Mouse (Mus musculus) embryo, embryonic 10 days (tissue): ENCODE results near the gene Mllt6.
"Not testable (repeated sequence)": the region's sequence is repeated elsewhere in the genome, so short reads cannot be mapped to it uniquely, and the experiment has no call there.

Experiments used
- DNase-seq: peaks from one replicate; pipeline ENCODE4 v3.0.0-alpha.2; 2015; ENCODE audit warnings: low spot score

The Mllt6 gene

DNA sequence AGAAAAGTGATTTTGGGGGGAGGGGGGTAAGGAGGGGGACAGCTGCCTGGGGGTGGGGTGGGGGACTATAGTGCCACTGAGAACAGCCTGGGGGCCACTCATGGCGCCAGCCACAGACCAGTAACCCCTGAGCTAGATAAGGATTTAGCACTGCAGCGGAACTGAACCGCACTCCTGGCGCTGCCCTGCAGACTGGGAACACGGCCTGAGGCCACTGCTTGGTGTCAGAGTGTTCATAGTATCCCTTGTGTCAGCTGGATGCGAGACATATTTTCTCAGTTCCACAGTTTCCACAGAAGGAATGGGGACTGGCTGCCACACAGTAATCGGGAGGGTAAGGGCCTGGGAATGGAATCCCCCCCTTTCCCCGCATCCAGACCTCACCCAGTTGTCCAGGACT is 52.8 kb downstream of the Mllt6 start:
- no peak for DNase-seq

GRCm38 (mm10) chr11:97717369-97718280 is 54.4 kb downstream of the Mllt6 start:
- no peak for DNase-seq

DNA sequence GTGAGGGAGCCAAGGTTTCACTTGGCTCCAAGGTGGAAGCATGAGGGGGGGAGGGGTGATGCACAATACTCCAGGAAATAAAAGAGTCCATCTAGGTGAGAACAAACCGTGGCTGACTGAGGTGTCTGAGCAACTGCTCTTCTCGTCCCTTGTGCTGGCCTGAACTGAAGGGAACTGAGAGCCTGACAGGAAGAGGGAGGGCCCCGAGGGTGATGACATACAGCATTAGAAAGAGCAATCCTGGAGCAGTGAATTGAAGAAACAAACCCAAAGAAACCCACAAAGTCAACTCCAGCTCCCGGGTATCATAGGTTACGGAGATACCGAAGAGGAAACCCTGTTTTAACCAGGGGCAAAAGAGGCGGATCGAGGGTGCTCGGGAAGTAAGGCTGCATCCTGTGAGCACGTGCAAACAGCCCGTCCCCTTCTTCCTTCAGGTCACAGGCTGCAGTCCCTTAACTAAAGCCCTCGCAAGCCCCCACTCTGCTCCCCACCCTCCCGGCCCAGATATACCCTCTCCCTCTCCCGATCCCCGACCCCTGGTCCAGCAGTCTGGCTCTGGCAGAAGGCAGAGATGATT is 55.2 kb downstream of the Mllt6 start:
- DNase-seq: no peak

- DNase-seq: no peak
Observed at GRCm38 (mm10) chr11:97719041-97719440, 55.8 kb downstream of the Mllt6 start.

- no peak for DNase-seq
Observed at GRCm38 (mm10) chr11:97721338-97721737, 58.1 kb downstream of the Mllt6 start.

DNA sequence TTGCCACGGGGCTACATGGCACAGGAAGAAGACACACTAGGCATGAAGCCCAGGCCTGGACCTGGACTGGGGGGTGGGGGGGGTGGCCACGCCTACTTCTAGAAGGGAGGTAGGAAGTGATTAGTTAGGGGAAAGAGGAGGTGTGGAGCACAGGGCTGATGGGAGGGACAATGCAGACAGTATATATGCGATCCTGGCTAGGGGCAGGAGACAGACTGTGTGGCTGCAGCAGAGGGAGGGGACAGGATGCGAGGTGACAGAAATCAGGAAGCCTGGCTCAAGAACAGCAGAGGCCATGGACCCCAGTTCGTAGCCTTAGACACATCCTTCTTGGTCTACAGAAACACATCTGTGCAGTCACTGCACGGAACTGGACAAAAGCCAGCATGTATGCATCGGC is 60.5 kb downstream of the Mllt6 start:
- DNase-seq: no peak

DNA sequence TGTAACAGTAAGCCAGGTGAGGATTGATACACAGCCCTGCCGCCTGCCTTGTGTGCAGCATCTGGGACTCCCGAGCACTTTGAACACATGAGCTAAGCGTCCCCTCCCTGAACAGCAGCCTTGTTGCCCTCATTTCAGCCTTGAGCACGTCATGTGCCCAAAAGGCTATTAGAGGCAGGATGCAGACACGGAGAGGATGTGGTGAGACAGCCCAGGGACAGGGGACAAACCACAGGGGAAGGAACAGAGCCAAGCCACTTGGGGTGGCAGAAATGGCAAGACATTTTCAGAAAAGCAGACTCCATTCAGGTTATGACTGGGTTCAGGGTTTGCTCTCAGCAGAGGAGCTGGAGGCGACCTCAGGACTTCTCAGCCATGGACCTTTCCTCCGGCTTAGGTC is 65.1 kb downstream of the Mllt6 start:
- no peak for DNase-seq

DNA sequence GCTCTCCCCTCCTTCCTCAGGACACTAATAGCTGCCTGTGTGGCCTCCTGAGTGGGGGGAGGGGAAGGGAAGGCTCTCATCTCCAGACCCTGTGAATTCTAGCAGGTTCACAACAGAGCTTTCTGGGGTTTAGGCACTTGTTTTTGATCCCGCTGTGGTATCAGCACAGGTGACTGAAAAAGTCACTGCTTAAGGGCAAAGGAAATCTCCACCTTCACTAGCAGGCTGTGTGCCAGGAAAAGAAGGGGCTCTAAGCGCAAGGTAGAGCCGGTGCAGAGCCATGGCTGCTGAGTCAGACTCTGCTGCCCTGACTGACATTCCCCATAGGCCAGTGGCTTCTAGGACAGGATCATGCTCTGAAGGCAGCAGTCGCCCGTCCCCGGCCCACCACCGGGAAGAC is 65.5 kb downstream of the Mllt6 start:
- no peak for DNase-seq

GRCm38 (mm10) chr11:97733689-97734088 is 70.5 kb downstream of the Mllt6 start:
- peak; percentile 79 for DNase-seq

- not testable (repeated sequence) for DNase-seq
Observed at GRCm38 (mm10) chr11:97734810-97735209, 71.6 kb downstream of the Mllt6 start.
